Mouse (Mus musculus): ENCODE results near the gene Itgb1bp2.
A peak's percentile ranks its signal among the peaks of the same experiment; 100 is the strongest.

The Itgb1bp2 gene

DNA sequence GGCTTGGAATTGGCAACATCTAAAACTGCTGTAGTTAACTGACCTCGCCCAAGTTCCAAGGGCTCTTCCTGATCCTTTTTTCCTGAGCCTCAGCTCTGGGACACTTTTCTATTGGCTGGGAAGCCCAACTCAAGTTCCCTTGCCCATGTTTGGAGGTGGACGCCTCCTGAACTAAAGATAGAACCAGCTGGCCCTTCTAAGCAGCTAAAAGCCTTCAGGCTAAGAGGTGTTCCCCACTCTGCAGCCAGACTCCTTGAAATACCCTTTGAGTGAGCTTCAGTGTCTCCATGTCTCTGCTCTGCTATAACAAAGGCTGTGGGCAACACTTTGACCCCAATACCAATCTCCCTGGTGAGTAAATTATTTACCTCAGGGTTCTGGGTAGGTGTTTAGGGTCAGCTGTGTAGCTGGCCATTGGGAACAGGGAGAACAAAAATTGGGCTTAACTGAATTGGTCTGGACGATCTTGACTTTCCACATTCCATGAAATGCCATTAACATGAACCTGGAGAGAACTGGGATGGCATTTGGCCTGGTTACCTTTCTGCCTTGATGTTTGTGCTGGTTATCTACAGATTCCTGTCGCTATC lies at the start of gene Itgb1bp2:
TSS of gene Itgb1bp2 (plus strand) at position 203 of the 590 bp plus-strand sequence.
- no peak for DNase-seq

DNA sequence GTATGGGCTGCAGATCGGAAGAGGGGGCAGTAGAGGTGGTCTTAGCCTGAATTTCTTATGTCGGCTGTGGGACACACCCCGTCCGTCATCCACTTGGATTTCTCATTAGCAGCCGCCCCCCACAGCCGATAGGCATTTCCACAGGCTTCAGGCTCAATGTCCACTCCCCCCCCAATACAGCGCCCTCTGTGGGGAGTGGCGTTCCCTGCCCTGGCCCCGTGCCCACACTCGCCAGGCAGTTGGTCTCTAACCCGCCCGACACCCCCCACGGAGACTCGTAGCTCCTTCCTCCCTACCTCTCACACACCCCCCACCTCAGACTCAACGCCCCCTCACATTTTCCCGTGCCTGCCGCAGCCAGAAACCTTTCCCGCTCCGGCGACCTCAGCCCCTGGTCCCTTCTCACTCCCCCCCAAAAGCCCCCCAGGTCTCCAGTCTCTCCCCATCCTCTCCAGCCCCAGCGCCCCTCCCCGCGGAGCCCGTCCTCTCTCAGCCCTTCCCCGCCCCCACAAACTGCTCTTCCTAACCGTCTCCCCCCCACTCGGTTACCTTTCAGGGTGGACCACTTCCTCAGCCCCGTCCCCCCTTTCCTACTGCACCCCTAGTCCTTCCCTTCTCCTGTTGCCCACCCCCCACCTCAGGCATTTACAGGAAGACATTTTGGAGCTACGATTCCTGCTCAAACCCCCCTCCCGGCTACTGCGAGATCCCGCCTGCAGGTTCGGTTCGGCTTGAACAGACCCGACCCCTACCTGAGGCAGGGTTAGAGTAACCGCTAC lies 29.8 kb upstream of the Itgb1bp2 start:
- DNase-seq, result peak; percentile 22 to 29

DNA sequence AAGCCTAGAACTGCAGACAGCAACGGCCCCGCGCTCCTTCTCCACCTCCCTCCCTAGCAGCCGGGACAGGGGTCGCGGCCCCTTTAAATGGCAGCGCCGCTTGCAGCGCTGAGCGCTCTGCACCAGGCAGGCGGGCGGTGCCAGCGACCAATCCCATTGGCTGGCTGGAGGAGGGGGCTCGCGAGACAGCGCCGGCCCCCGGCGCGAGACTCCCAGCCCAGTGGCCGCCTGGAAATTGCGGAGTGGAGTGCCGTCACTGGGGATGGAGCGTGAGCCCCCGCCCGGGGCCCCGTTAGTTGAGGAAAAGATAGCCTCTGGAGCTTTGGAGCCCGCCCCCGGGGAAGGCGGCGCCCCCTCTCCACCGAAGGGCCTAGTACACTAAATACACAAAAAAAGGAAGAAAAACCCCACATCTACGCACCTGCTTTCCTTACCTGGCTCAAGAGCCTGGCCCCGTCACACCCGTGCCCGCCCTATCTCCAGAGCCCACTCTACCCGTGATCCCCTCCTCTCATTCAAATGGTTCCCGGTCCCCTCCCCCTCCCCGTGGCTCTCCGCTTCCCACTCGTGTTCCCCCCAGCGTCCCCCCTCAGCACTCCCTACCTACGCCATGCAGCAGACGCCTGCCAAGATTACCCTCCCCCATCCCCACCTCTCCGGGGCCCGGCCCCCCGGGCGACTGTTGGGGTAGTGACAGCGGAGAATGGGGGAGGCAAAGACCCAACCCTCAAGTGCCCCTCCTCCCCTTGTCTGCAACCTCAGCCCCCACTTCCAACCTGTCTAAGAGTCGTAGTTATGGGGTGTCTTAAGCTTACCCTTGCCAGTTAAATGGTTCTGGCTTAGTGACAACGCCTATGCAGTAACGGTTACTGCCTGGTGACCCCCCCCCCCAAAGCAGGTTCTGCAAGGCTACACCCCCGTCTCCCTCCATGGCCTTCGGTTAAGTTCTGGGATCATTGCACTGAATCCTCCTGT lies 28.9 kb upstream of the Itgb1bp2 start:
- peak; percentile 70 to 74 for DNase-seq

- DNase-seq, result no peak
These were observed 28.2 kb upstream of the Itgb1bp2 start, which contains the start of gene Zmym3 for GRCm38 (mm10) chrX:101420700-101421095. Gene Zmym3 (minus strand): TSS chrX:101420849.

DNA sequence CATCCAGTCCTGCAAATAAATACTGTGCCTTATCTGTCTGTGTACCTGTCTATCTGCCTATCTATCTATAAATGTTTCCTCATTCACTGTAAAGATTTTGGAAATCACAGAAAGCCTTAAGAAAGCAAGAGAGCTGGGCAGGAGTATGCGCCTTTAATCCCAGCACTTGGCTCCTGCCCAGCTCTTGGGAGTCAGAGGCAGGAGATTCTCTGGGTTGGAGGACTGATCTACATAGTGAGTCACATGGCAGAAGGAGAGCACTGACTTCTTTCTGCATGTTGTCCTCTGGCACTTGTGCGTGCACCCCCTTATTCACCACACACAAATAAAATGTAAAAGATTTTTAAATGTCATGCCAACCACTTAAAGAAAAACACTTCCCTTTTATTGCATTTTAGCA lies 25.4 kb upstream of the Itgb1bp2 start:
- DNase-seq, result no peak

DNA sequence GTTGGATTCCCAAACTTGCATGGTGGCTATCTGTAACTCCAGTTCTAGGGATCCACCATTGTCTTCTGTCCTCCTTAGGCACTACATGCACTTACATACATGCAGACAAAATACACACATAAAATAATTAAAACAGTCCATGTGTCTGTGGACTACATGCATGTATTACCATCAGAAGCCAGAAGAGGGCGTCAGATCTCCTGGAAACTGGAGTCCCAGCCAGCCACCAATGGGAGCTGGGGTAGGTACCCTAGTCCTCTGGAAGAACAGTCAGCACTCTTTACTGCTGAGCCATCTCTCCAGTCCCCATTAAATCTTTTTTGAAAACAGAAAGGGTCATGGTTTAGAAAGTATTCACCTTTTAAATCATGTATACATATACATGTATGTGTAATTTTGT lies 21.1 kb upstream of the Itgb1bp2 start:
- no peak for DNase-seq

DNA sequence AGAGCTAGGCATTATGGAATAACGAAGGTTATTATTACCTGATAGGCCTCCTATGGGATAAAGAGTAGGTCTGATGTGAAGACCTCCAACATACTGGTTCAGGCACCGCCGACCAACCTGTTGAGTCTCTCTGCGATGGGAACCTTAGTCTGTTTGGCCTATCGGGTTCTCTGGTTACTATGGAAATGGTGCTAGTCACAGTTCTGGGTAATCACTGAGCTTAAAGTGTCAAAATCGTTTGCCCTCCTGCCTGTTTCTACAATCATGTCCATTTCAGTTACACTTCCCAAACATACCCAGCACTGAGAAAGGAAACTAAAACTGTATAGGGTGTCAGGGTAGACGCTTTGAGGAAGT lies 20.1 kb upstream of the Itgb1bp2 start:
- DNase-seq, result peak in 1 of 2 experiments; percentile 8

DNA sequence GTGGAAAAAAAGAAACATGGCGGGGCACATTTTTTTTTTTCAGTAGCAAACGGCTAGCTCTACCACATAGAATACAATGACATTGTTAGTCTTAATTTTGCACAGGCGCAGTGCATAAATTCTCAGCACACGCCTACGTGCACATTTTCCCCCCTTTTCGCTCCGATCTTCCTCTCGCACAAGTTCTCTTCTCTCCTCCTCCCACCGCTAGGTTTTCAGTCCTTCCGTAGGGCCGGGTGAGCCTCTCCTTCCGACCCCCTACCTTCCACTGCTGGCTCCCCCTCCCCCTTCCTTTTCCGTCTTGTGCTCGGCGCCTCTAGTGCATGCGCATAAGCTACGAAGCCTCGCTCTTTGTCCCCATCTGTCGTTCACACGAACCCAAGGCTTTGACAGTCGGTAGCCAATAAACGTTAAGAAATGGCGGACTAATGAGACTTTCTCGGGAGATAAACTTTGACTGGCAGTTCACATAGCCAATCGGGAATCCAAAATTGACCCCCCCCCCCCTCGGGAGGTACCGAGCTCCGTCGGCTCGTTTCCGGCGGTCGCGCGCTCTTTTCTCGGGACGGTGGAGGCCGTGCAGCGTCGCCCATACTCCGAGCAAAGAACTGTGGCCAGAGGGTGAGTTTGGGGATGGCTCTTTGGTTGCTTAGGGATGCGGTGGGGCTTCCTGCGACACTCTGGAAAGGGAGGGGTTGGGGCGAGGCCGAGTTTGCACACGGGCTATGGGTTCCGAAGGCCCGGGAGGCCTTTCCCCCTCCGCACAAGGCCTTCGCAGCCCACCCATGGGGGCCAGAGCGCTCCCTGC lies 19.5 kb upstream of the Itgb1bp2 start, which contains the start of gene Nono:
TSS of gene Nono (plus strand) at position 177 of the 808 bp plus-strand sequence.
- DNase-seq, result peak; percentile 62 to 74

GRCm38 (mm10) chrX:101429976-101430375 lies 18.9 kb upstream of the Itgb1bp2 start:
- DNase-seq, result peak in 1 of 2 experiments; percentile 13

DNA sequence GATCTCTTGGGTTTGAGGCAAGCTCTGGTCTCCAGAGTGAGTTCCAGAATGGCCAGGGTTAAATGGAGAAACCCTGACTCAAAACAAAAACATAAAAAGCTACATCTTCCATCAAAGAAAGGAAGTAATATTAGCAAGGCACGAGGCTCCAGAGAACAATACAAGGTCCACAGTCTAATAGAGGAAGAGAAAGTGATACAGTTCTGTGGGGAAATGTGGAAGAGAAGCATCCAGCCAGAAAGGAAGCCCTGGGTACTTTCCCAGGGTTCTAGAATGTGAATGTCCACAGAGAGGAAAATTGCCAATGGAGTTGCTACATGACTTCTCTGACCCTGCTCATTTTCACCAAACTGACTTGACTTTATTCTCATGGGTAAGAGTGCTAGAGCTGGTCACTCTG lies 2.3 kb downstream of the Itgb1bp2 start:
- DNase-seq, result no peak

DNA sequence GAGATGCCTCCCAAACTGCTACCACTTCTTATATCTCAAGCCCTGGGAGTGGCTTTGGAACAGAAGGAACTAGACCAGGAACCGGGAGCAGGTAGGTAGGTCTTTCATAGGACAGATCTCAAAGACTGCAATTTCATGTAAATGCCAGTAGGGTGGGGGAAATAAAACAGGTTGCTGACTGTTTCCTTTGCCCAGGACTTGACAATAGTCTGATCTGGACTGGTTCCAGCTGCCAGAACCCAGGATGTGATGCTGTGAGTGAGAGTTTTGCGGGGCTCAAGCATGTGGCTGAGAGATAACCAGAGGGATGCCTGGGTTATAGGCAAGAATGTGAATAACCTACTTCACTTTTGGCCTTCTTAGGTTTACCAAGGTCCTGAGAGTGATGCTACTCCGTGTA lies 2.7 kb downstream of the Itgb1bp2 start:
- DNase-seq, result no peak

DNA sequence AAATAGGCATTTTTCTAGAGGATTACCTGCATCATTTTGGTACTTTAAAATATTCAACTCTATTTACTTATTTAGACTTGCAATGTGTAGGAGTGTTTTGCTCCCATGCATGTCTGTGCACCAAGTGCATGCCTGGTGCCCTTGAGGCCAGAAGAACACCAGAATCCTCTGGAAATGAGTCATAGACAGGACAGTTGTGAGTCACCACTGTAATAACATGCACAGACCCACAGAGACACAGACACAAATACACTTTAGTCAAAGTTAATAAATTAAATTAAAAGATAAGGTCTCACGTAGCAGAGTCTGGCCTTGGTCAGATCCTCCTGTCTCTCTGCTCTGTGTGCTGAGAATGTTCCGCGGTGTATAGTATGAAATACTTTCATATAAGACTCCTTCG lies 23.3 kb downstream of the Itgb1bp2 start:
- no peak for DNase-seq

DNA sequence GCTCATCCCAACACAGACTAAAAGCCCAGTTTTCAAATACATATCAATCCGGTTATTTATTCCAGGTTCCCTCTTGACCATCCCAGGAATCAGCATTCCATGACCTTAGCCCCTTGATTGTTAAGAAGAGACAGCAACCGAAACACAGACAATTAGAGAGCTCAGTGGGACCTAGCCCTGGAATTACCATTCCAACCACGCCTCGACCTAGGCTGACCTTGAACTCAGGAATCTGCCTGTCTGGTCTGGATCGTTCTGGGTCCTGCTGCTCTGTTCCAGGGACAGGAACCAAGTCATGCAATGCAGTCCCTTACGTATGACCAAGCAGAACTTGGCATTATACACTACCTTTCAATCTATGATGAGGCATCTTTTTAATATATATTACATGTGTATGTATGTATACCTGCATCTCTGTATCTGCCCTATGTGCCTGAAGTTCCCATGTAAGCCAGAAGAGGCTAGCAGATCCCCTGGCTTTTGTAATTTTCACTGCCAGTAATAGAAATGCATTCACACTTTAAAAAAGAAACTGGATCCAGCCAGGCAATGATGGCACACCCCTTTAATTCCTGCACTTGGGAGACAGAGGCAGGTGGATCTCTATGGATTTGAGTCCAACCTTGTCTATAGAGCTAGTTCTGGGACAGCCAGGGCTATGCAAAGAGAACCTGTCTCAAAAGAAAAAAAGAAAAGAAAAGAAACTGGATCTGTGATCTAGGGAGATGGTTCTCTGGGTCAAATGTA lies 32.9 kb downstream of the Itgb1bp2 start:
- no peak for DNase-seq

GRCm38 (mm10) chrX:101486487-101487152 lies 37.7 kb downstream of the Itgb1bp2 start:
- DNase-seq, result peak in 1 of 2 experiments; percentile 10

Measured in spleen, adult 18-20 months (tissue).